8 mouse cellular contexts compared by ENCODE assay signal in the genomic region with DNA sequence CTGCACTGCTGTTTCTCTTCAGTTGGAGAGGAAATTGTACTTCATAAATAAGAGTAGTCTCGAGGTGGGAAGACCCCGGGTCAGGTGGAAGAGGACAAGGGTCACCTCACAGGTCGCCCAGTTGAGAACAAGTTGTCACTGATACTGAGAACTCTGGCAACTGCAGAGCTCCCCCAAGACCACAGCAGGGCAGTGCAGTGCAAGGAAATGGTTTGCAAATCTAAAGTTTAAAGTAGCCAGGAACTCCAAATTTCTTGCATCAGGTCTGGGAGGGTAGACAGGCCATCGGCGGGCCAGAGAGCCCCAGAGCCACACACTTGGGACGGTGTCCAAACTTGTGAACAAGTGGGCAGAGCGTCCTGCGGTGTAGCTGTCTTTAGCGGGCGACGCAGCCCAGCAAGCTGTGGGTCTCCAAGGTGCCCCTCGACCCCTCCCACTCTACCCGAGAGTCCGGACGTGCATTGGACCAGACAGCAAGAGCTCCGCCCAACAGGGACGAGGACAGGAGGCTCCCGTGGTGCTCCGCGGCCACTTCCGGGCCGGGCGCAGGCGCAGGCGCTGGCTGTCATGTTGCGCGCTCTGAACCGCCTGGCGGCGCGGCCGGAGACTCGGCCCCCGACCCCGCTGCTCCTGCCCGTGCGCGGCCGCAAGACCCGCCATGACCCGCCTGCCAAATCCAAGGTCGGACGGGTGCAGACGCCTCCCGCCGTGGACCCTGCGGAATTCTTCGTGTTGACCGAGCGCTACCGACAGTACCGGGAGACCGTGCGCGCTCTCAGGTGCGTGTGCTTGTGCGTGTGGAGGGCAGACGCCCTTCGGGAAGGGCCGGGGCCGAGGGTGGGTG. TPM values are rescaled to one million over a fixed set of nuclear protein-coding genes. Genes with fewer than 3 reads are reported as not detected.
DNase-seq lines count a peak whose midpoint lies in the region; ATAC-seq lines count a peak whose summit lies in the region.

Gene Mrps26 (plus strand): TSS at position 531 of the 844 bp plus-strand sequence.

- under 1% methylated on average over 61 of the region's 61 CpGs for WGBS in heart, embryonic 13.5 days
- WGBS in liver, embryonic 12.5 days (ENCODE audit: insufficient replicate concordance), result under 1% methylated on average over 61 of the region's 61 CpGs
- under 1% methylated on average over 61 of the region's 61 CpGs for WGBS in stomach, embryonic 15.5 days

- peak within 1 kb of the TSS; percentile 72 for H3K4me3 ChIP-seq in brown adipose tissue, adult 24 weeks (ENCODE audit: insufficient read depth, low read depth, low read length)
- peak within 1 kb of the TSS; percentile 84 for H3K4me3 ChIP-seq in heart, embryonic 13.5 days
- H3K4me3 ChIP-seq in liver, embryonic 12.5 days, result peak within 1 kb of the TSS; percentile 93
- peak within 1 kb of the TSS; percentile 99 for H3K4me3 ChIP-seq in stomach, embryonic 15.5 days (replicated peaks)

- no peaks in the 10 kb centered on the region for H3K27me3 ChIP-seq in heart, embryonic 13.5 days (replicated peaks)
- no peaks in the 10 kb centered on the region for H3K27me3 ChIP-seq in liver, embryonic 12.5 days (replicated peaks)
- H3K27me3 ChIP-seq in stomach, embryonic 15.5 days (replicated peaks), result no peaks in the 10 kb centered on the region

- H3K36me3 ChIP-seq in heart, embryonic 13.5 days, result peaks cover 34% of the 10 kb centered on the region
- H3K36me3 ChIP-seq in liver, embryonic 12.5 days, result peaks cover 27% of the 10 kb centered on the region
- H3K36me3 ChIP-seq in stomach, embryonic 15.5 days, result 0 out of 2 replicates have a peak, but pooled peaks cover 3% of the 10 kb centered on the region

- peak; percentile 94 for DNase-seq in CD4-positive, CD25-positive, alpha-beta regulatory T cell, adult 2 months (ENCODE audit: low read depth, low spot score)
- DNase-seq in fat pad, adult 2 months (ENCODE audit: extremely low read depth, low read depth, low spot score), result peak; percentile 55
- peak; percentile 95 for DNase-seq in kidney, postnatal 10 days
- peak; percentile 85 to 87 for DNase-seq in natural killer cell, adult 2 months (ENCODE audit: low spot score in 2 of 2)

- H3K4me1 ChIP-seq in brown adipose tissue, adult 24 weeks (ENCODE audit: control insufficient read depth, insufficient read depth, insufficient read length, low read length), result peaks cover 8% of the 10 kb centered on the region; the same call in 1 of the 2 replicates
- H3K4me1 ChIP-seq in heart, embryonic 13.5 days, result peaks cover 17% of the 10 kb centered on the region
- peaks cover 24% of the 10 kb centered on the region for H3K4me1 ChIP-seq in liver, embryonic 12.5 days
- H3K4me1 ChIP-seq in stomach, embryonic 15.5 days, result peaks cover 13% of the 10 kb centered on the region

- peak; percentile 94 for ATAC-seq in heart, embryonic 13.5 days (ENCODE audit: extremely low read depth, insufficient number of reproducible peaks, low FRiP score, low TSS enrichment)
- peak; percentile 98 for ATAC-seq in liver, embryonic 12.5 days
- ATAC-seq in stomach, embryonic 15.5 days (ENCODE audit: insufficient read depth, low FRiP score, low read depth), result peak; percentile 99

- H3K27ac ChIP-seq in brown adipose tissue, adult 24 weeks (replicated peaks; ENCODE audit: low read depth, low read length), result peak within 1 kb of the TSS; percentile 38
- peak within 1 kb of the TSS; percentile 83 for H3K27ac ChIP-seq in heart, embryonic 13.5 days (replicated peaks)
- peak within 1 kb of the TSS; percentile 73 for H3K27ac ChIP-seq in liver, embryonic 12.5 days
- peak within 1 kb of the TSS; percentile 75 for H3K27ac ChIP-seq in stomach, embryonic 15.5 days

- peak within 1 kb of the TSS; percentile 95 for H3K9ac ChIP-seq in heart, embryonic 13.5 days
- peak within 1 kb of the TSS; percentile 89 for H3K9ac ChIP-seq in liver, embryonic 12.5 days
- H3K9ac ChIP-seq in stomach, embryonic 15.5 days, result peak within 1 kb of the TSS; percentile 94

- no peaks in the 10 kb centered on the region for H3K9me3 ChIP-seq in heart, embryonic 13.5 days
- no peaks in the 10 kb centered on the region for H3K9me3 ChIP-seq in liver, embryonic 12.5 days (replicated peaks)
- no peaks in the 10 kb centered on the region for H3K9me3 ChIP-seq in stomach, embryonic 15.5 days

- peak within 1 kb of the TSS; percentile 81 for H3K4me2 ChIP-seq in heart, embryonic 13.5 days
- peak within 1 kb of the TSS; percentile 94 for H3K4me2 ChIP-seq in liver, embryonic 12.5 days
- peak within 1 kb of the TSS; percentile 77 for H3K4me2 ChIP-seq in stomach, embryonic 15.5 days

RNA-seq across cellular contexts. Expression of gene Mrps26, which starts in this region (rescaled TPM):
- 40.2 and 51.0 TPM in 2 replicates for polyA plus RNA-seq in brown adipose tissue, adult 24 weeks (2012; ENCODE audit: insufficient read depth, insufficient read length, missing spikeins)
- 71.8 and 72.3 TPM in 2 replicates for polyA plus RNA-seq in heart, embryonic 13.5 days (2015; fragmentation: Nextera tagmentation; extraction: Ambion mirVana)
- 77.5 and 79.8 TPM in 2 replicates for polyA plus RNA-seq in liver, embryonic 12.5 days (2016; fragmentation: Nextera tagmentation; extraction: Ambion mirVana)
- polyA plus RNA-seq in stomach, embryonic 15.5 days (2015; fragmentation: Nextera tagmentation; extraction: Ambion mirVana), result 80.8 and 87.4 TPM in 2 replicates

Comparison
In these comparisons a context has a peak if more than half of its experiments do, and no peak if none do; other contexts are left out.
1. Peak in every context shown above with its lines: DNase-seq, ATAC-seq, H3K4me3 ChIP-seq and H3K27ac ChIP-seq.